Mouse (Mus musculus): ENCODE results near the gene Uqcrfs1. TPM values are rescaled to one million over a fixed set of nuclear protein-coding genes. Genes with fewer than 3 reads are reported as not detected.
A peak's percentile ranks its signal among the peaks of the same experiment; 100 is the strongest.

Uqcrfs1 gene
- 100 to 1,000 TPM; 140 to 157 TPM for total RNA-seq (2021)

DNA sequence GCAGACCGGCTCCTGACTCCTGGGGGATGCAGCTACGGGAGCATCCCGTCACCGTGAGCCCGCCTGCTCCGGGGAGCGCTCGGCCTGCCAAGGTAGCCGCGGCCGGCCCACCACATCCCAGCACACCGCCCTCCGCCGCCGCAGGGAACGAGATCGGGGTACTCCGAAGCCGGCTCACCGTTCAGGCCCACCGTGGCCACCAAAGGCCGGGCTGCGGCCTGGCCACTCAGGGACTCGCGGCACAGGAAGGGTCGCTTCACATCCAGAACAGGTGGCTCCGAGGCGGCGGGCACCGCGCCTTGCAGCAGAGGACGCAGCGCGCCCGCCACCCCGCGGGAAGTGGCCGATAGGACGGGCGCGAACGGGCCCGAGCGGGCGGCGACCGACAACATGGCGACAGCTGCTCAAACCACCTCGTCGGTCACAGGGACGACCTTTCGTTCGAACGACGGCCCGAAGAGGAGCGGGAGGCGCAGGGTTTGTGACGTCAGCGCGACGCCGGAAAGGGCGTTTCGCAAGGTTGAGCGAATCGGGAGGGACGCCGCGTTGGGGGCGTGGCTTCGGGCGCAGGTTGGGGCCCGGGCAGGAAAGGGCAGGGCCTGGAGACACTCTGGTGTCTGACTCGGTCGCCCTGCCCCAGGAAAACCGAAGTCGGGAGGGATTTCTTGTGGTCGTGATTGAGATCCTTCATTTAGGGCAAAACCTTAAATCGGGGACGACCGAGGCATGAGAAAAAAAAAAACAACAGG is at the start of gene Uqcrfs1:
TSS of gene Uqcrfs1 (minus strand) at position 507 of the 749 bp plus-strand sequence.
- intact Hi-C loops (cut with DNase I): no loop called here

GRCm38 (mm10) chr13:30585786-30586185 is 40.6 kb upstream of the Uqcrfs1 start:
- DNase-seq (ENCODE audit: low spot score in 2 of 2): no peak
- intact Hi-C loops (cut with DNase I): no loop called here

More for the DNA sequence above, at the start of gene Uqcrfs1:
- DNase-seq (ENCODE audit: low spot score in 2 of 2): peak; percentile 97 to 98

- intact Hi-C loops (cut with DNase I): no loop called here
- no peak for DNase-seq (ENCODE audit: low spot score in 2 of 2)
Observed at GRCm38 (mm10) chr13:30582541-30582940, 37.4 kb upstream of the Uqcrfs1 start.

DNA sequence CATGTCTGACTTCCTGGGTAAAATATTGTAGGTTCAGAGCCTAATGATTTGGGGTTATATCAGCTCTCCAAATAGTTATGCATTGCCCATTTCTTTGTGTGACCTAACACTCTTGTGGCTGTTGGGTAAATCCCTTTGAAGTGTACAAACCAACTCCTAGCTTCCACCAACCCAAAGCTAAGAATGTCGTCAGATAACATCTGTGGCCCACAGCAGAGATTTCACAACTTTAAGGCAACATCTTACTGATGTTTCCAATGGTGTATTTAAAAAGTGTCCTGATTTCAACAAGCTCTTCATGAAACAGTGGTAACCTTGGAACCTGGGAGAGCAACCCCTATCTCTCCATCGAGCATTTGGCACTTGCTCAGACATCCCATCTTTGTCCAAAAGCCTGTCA is 33.6 kb upstream of the Uqcrfs1 start:
- intact Hi-C loops (cut with DNase I): no loop called here
- no peak for DNase-seq (ENCODE audit: low spot score in 2 of 2)

DNA sequence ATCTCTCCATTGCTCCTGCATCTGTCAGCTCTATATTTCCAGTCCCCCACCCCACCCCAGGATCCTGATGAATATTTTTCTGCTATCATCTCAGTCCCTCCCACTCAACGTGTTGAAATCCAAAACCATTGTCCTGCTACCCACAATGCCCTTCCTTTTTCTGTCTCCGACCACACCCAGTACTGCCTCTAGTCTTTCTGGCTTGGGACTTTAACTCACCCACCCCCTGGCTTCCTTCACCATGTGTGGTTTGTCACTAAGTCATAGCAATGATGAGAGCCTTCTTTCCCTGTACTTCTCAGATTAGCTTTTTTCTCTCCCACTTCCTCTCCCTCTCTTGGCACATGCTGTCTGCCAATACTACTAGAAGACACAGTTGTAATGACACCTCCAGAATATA is 31.7 kb upstream of the Uqcrfs1 start:
- DNase-seq (ENCODE audit: low spot score in 2 of 2): no peak
- intact Hi-C loops (cut with DNase I): no loop called here

- DNase-seq (ENCODE audit: low spot score in 2 of 2): no peak
- intact Hi-C loops (cut with DNase I): no loop called here
Observed at GRCm38 (mm10) chr13:30572971-30573370, 27.8 kb upstream of the Uqcrfs1 start.

DNA sequence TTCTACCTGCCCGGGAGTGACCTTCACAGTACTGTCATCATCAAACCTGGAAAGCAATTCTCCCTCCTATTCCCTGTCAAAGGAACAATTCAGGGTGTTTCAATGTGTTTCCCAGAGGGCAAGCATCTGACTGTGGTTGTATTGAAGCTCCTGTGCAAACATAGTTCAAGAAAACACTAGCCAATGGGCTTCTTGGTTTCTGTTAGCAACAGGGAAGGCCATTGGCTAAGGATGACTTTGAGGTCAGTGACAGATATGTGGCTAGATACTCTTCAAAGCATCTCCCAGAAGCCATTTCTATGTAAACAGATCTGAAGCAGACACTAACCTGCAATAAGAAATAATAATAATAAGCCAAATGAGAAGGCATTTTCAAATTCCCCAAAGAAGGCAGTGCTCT is 25.0 kb upstream of the Uqcrfs1 start:
- no peak for DNase-seq (ENCODE audit: low spot score in 2 of 2)
- intact Hi-C loops (cut with DNase I): no loop called here

DNA sequence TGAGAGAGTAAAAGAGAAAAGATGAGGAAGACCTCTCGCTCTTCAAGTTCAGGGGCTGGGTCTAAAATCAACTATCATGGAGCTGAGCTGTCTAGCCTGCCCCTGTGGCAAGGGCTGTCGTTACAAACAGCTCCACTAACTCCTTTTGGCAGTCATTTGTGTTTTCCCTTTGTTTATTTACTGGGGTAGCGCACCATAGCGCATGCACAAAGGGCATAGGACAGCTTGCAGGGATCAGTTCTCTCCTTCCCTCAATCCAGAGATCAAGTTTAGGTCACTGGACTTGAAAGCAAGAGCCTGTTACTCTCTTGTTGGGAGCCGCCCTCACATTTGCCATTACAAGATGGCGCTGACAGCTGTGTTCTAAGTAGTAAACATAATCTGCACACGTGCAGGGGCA is 22.4 kb upstream of the Uqcrfs1 start:
- no peak for DNase-seq (ENCODE audit: low spot score in 2 of 2)
- intact Hi-C loops (cut with DNase I): loop anchor here (5.0 to 10.0 kb wide), 2 partner anchors 315 to 1087 kb away; no protein-coding TSS in a partner anchor

DNA sequence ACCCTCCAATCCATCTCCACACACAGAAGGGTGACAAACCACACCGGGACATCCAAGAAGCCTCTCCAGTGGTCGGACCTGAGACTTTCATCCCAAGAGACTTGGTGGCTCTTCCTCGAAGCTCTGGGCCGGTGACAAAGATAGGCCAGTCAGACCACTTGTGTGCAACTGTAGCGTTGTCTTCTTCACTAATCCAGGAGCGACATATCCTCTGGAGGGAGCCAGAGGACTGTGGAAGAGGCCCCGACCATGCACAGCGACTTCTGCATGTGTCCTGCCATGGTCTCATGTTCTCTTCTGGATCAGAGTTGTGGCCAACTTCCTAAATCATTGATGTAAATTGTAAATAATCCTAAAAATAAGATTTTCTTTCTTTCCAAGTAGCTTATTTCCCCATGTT is 21.6 kb upstream of the Uqcrfs1 start:
- intact Hi-C loops (cut with DNase I): loop anchor here (5.0 to 10.0 kb wide), 2 partner anchors 316 to 1088 kb away; no protein-coding TSS in a partner anchor
- peak; percentile 56 to 66 for DNase-seq (ENCODE audit: low spot score in 2 of 2)

GRCm38 (mm10) chr13:30560603-30561002 is 15.4 kb upstream of the Uqcrfs1 start:
- intact Hi-C loops (cut with DNase I): loop anchor here (10.0 kb wide), 1 partner anchor 1094 kb away; no protein-coding TSS in a partner anchor
- no peak for DNase-seq (ENCODE audit: low spot score in 2 of 2)

DNA sequence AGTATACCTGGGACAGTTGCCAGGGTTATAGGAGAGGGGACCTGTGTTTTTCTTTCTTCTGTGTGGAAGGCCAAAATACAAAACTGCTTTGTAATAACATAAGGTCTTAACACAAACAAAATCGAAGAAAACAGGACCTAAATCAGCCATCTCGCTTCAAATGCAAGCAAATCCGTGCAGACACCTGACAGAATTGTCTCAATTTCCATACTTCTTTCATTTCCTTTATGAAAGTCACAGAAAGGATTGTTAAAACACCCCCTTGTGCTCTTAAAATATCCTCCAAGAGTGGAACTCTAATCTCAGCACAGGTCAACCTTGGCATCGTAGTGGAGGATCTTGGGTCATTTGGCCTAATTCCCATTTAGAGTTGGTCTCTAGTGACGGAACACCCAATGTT is 14.9 kb upstream of the Uqcrfs1 start:
- intact Hi-C loops (cut with DNase I): loop anchor here (10.0 kb wide), 1 partner anchor 1095 kb away; no protein-coding TSS in a partner anchor
- no peak for DNase-seq (ENCODE audit: low spot score in 2 of 2)

DNA sequence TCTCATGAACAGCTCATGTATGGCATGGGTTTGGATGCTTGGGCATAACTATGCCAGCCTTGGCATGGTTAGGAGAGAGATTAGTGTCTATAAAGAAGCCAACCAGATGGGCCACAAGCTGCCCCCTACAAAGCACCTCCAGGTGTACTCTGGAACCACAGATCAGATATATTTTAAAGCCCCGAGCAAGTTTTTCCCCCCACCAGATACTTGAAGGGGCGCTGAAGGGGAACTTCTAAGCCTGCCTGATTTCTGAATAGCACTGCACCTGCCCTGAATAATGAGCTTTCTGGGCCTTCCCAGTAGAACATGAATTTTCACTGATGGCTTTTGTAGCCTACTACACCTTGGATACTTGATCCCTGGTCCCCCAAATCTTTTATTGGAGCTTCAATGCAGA is 12.6 kb upstream of the Uqcrfs1 start:
- DNase-seq (ENCODE audit: low spot score in 2 of 2): no peak
- intact Hi-C loops (cut with DNase I): no loop called here

DNA sequence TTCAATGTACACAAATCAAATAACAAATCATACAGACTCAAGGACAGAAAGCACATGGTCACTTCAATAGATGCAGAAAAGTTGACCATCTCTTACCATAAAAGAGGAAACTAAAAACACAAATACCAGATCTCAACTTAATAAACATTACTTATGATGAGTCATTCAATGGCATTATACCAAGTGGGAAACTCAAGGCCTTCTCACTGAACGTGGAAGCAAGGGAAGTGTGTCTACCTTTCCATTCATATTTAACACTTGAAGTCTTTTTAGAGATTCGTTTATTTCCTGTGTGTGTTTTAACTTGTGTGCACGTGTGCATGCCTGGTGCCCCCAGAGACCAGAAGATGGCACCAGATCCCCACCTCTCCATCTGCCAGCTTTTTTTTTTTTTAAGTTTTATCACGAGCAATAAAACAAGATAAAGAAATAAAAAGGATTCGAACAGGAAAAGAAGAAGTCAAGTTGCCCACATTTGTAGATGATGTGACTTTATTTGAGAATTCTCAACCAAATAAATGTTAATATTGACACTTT is 8.0 kb upstream of the Uqcrfs1 start:
- DNase-seq (ENCODE audit: low spot score in 2 of 2): no peak
- intact Hi-C loops (cut with DNase I): no loop called here

DNA sequence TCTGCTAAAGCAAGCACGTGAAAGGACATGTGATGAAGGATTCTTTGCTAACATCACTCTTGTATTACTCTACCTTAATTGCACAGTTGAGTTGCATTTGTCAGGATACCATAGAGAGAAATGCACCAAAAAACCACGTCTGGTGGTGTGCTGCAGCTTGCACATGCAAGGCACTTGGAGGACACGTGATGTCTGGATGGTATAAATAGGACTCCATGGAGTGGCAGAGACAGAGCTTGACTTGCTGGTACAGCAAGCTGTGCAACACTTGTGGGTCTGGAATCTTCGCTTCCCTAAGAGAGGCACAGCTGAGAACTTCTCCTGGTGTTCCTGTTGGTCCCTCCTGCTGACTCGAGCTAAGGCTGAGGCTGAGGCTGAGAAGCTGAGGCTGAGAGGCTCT is 4.2 kb upstream of the Uqcrfs1 start:
- intact Hi-C loops (cut with DNase I): no loop called here
- no peak for DNase-seq (ENCODE audit: low spot score in 2 of 2)

GRCm38 (mm10) chr13:30548835-30549234 is 3.7 kb upstream of the Uqcrfs1 start:
- peak; percentile 47 to 75 for DNase-seq (ENCODE audit: low spot score in 2 of 2)
- intact Hi-C loops (cut with DNase I): no loop called here

DNA sequence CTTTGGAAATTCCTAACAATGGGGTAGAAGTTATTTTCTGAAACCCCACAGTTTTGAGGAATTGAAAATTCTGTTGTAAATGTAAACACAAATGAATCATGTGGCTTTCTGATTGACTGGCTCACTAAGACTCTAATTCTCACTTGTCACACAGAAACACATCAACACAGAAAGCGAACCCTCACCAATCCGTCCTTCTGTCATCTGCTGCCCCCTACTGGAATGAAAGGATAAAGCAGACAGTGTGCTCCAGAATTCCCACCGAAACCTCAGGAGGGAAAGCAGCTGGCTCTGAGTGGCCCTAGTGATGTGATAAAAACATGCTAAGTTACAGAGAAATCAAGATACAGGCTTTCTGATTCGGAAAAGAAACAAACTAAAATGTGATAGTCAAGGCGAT is 14.4 kb downstream of the Uqcrfs1 start:
- intact Hi-C loops (cut with DNase I): loop anchor here (2.0 kb wide), 1 partner anchor 258 kb away; no protein-coding TSS in a partner anchor
- DNase-seq (ENCODE audit: low spot score in 2 of 2): peak in 1 of 2 experiments; percentile 56

DNA sequence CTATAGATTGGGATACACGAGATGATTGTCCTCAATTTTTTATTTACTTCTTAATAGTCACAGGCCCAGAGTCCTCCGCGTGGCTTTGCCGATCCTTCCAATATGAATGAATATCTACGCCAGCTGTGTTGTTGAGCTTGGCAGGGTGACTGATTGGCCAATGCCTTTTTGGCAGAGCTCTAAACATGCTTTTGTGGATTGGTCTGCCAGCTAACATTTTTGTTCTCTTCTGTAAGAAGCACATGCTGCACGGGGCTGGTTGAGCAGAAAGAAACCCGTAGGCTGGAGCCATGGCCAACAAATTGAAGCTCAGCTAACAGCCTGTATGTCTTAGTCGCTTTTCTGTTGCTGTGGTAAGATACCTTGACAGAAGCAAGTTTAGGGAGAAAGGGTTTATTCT is 20.2 kb downstream of the Uqcrfs1 start:
- intact Hi-C loops (cut with DNase I): no loop called here
- DNase-seq (ENCODE audit: low spot score in 2 of 2): no peak

- DNase-seq (ENCODE audit: low spot score in 2 of 2): no peak
- intact Hi-C loops (cut with DNase I): no loop called here
Observed at GRCm38 (mm10) chr13:30523971-30524370, 21.2 kb downstream of the Uqcrfs1 start.

DNA sequence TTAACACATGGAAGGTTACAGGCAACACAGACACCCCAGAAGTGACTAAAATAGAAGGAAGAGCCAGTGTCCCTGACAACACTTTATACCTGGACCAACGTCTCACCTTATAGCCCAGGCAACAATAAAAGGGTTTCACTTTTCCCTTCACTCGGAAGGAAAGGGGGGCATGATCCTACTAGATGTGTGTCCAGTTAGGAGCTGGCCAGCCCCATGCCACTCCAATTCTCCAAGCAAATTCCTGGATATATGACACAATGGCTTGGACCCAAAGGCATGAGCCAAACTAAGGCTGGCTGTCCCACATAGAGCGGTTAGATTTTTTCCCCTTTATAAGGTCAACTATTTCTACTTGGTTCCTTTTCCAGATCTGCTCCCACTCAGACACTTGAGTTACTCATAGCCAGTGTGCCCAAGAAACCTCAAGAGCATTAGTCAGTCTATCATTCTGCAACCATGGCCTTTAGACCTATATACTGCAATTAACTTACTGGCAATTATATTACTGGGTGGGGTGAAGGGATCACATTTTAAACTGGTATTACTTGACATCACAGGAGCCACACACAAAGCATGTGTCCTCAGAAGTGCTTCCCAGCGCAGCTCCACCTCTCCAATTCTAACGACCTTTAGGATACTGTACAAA is 21.8 kb downstream of the Uqcrfs1 start:
- intact Hi-C loops (cut with DNase I): no loop called here
- no peak for DNase-seq (ENCODE audit: low spot score in 2 of 2)

- DNase-seq (ENCODE audit: low spot score in 2 of 2): no peak
- intact Hi-C loops (cut with DNase I): no loop called here
Observed at GRCm38 (mm10) chr13:30521282-30521902, 23.8 kb downstream of the Uqcrfs1 start.
